Mouse (Mus musculus): ENCODE results near the gene Gm2a. TPM values are rescaled to one million over a fixed set of nuclear protein-coding genes. Genes with fewer than 3 reads are reported as not detected.

The Gm2a gene
- polyA plus RNA-seq, 1 experiment, result 70.4 TPM

GRCm38 (mm10) chr11:55137646-55138045 is 39.7 kb downstream of the Gm2a start:
- H3K4me3 ChIP-seq (replicated peaks; ENCODE audit: extremely low read depth, low read depth, low read length), result no peak overlapping the region
- H3K4me1 ChIP-seq (ENCODE audit: control insufficient read depth, insufficient read depth, low read length), result no peaks in the 10 kb centered on the region
- no peak for TF ChIP-seq POLR2A (IDR thresholded peaks at IDR 0.05; ENCODE audit: borderline replicate concordance, extremely low read depth, low read depth, low read length)
- DNase-seq, result no peak

GRCm38 (mm10) chr11:55141502-55141901 is 43.6 kb downstream of the Gm2a start:
- WGBS, result 70% methylated on average over 4 of the region's 4 CpGs
- Histone ChIP-seq H3K4me3 (replicated peaks; ENCODE audit: extremely low read depth, low read depth, low read length) (no peak overlapping the region), H3K4me1 (ENCODE audit: control insufficient read depth, insufficient read depth, low read length) (no peaks in the 10 kb centered on the region)
- DNase-seq, result no peak
- TF ChIP-seq POLR2A (IDR thresholded peaks at IDR 0.05; ENCODE audit: borderline replicate concordance, extremely low read depth, low read depth, low read length), result no peak
- TF ChIP-seq CTCF (IDR thresholded peaks at IDR 0.05; ENCODE audit: insufficient read depth, low read length), result no peak

DNA sequence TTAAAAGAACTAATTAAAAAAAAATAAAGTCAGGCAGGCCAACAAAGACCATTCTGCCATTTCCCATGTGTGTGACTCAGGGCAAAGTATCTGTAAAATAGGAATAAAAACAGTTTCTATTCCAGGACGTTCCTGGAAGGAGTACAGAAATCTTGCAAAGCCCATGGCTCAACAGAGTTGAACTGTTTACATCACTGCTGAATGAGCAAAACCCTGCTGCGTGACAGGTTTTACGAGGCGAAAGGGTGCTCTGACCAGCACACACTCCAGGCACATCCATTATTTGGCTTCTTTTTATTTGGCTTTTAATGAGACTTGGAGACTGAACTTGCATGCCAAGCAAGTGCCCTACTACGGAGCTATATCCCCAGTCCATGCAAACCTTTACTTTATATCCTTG is 46.1 kb downstream of the Gm2a start:
- Histone ChIP-seq H3K4me1 (ENCODE audit: control insufficient read depth, insufficient read depth, low read length) (no peaks in the 10 kb centered on the region), H3K4me3 (replicated peaks; ENCODE audit: extremely low read depth, low read depth, low read length) (no peak overlapping the region)
- no peak for TF ChIP-seq POLR2A (IDR thresholded peaks at IDR 0.05; ENCODE audit: borderline replicate concordance, extremely low read depth, low read depth, low read length)
- TF ChIP-seq CTCF (IDR thresholded peaks at IDR 0.05; ENCODE audit: insufficient read depth, low read length), result no peak
- WGBS, result 66% methylated on average over 5 of the region's 5 CpGs
- DNase-seq, result no peak

GRCm38 (mm10) chr11:55146855-55147254 is 48.9 kb downstream of the Gm2a start:
- no peak for DNase-seq
- WGBS, result 83% methylated on average over 1 of the region's 1 CpGs

DNA sequence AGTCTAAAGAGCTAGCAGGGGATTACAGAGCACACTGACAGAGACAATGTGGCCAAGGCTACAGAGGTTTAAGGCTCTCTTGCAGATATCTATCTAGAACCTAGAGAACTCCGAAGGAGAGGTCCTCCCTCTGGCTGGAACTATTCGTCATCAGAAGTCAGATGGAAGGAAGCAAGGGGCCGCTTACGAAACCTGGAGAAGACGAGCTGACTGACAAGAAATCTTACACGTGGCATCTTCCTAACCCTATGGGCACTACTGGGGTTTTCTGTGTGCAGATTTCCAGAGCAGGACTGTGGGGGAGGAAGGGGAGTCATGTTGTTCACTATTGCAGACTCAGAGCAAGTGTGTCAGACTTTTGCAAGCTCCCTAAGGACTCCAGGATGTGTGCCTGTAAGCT is 49.5 kb downstream of the Gm2a start:
- WGBS, result 57% methylated on average over 6 of the region's 6 CpGs

More at GRCm38 (mm10) chr11:55146855-55147254, 48.9 kb downstream of the Gm2a start:
- Histone ChIP-seq H3K4me3 (replicated peaks; ENCODE audit: extremely low read depth, low read depth, low read length) (no peak overlapping the region), H3K4me1 (ENCODE audit: control insufficient read depth, insufficient read depth, low read length) (no peaks in the 10 kb centered on the region)
- TF ChIP-seq CTCF (IDR thresholded peaks at IDR 0.05; ENCODE audit: insufficient read depth, low read length) (no peak), POLR2A (IDR thresholded peaks at IDR 0.05; ENCODE audit: borderline replicate concordance, extremely low read depth, low read depth, low read length) (no peak)

GRCm38 (mm10) chr11:55148461-55148860 is 50.5 kb downstream of the Gm2a start:
- Histone ChIP-seq H3K4me1 (ENCODE audit: control insufficient read depth, insufficient read depth, low read length) (no peaks in the 10 kb centered on the region), H3K4me3 (replicated peaks; ENCODE audit: extremely low read depth, low read depth, low read length) (no peak overlapping the region)
- DNase-seq, result no peak
- TF ChIP-seq POLR2A (IDR thresholded peaks at IDR 0.05; ENCODE audit: borderline replicate concordance, extremely low read depth, low read depth, low read length), result no peak
- no peak for TF ChIP-seq CTCF (IDR thresholded peaks at IDR 0.05; ENCODE audit: insufficient read depth, low read length)
- WGBS, result 61% methylated on average over 4 of the region's 4 CpGs

More for the DNA sequence above, 49.5 kb downstream of the Gm2a start:
- H3K4me3 ChIP-seq (replicated peaks; ENCODE audit: extremely low read depth, low read depth, low read length), result no peak overlapping the region
- no peak for DNase-seq
- H3K4me1 ChIP-seq (ENCODE audit: control insufficient read depth, insufficient read depth, low read length), result no peaks in the 10 kb centered on the region
- TF ChIP-seq CTCF (IDR thresholded peaks at IDR 0.05; ENCODE audit: insufficient read depth, low read length), result no peak
- no peak for TF ChIP-seq POLR2A (IDR thresholded peaks at IDR 0.05; ENCODE audit: borderline replicate concordance, extremely low read depth, low read depth, low read length)

- TF ChIP-seq POLR2A (IDR thresholded peaks at IDR 0.05; ENCODE audit: borderline replicate concordance, extremely low read depth, low read depth, low read length) (no peak), CTCF (IDR thresholded peaks at IDR 0.05; ENCODE audit: insufficient read depth, low read length) (no peak)
- no peak for DNase-seq
- Histone ChIP-seq H3K4me1 (ENCODE audit: control insufficient read depth, insufficient read depth, low read length) (no peaks in the 10 kb centered on the region), H3K4me3 (replicated peaks; ENCODE audit: extremely low read depth, low read depth, low read length) (no peak within 1 kb of the TSS)
- WGBS, result 74% methylated on average over 3 of the region's 3 CpGs
Measured at GRCm38 (mm10) chr11:55151608-55152007, 53.7 kb downstream of the Gm2a start, which contains the start of gene Slc36a3. Slc36a3 (minus strand) TSS chr11:55151708.

GRCm38 (mm10) chr11:55154398-55155069 is 56.6 kb downstream of the Gm2a start:
- no peaks in the 10 kb centered on the region for H3K4me1 ChIP-seq (ENCODE audit: control insufficient read depth, insufficient read depth, low read length)
- 15% methylated on average over 3 of the region's 3 CpGs for WGBS
- TF ChIP-seq CTCF (IDR thresholded peaks at IDR 0.05; ENCODE audit: insufficient read depth, low read length) (no peak), POLR2A (IDR thresholded peaks at IDR 0.05; ENCODE audit: borderline replicate concordance, extremely low read depth, low read depth, low read length) (no peak)
- DNase-seq, result no peak
- no peak overlapping the region for H3K4me3 ChIP-seq (replicated peaks; ENCODE audit: extremely low read depth, low read depth, low read length)

DNA sequence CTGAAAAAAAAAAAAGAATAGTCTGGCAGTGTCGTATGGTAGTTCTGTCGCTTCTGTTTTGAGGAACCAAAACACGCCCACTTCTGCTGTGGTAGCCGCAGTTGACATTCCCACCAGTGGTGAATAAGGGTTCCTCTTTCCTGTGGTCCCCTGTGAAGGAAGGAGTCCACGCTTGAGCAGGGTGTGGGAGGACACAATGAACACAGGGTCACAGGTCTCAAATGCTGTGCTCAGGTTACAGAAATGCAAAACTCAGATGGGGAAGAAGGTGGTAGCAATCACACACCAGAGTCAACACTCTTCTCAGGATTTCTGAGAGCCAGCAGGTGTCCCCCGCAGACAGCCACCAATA is 57.1 kb downstream of the Gm2a start:
- WGBS, result 47% methylated on average over 6 of the region's 6 CpGs

DNA sequence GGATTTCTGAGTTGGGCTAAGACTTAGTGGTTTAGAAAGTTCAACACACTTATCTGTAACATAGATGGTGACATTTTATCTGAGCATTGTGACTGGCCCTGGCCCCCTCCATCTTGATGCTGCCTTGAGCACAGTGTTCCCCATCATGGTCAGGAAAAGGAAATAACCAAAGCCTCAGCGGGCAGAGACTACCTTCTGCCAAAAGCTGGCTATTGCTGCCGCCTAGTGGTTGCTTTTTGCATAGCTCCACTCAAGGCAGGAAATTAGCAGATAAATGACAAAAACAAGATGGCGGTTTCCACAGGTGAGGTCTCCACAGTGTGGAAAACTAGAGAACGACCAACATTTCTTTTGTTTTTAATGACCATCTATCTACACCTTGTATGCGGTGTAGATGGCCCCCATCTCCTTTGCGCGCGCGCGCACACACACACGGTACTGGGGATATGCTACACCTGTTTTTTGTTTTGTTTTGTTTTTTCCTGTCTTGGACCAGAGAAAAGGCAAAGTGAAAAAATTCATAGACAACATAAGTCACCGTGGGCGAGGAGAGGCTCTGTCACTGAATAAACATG is 61.0 kb downstream of the Gm2a start:
- H3K4me1 ChIP-seq (ENCODE audit: control insufficient read depth, insufficient read depth, low read length), result no peaks in the 10 kb centered on the region
- WGBS, result 51% methylated on average over 13 of the region's 13 CpGs
- peak; percentile 83 for TF ChIP-seq CTCF (IDR thresholded peaks at IDR 0.05; ENCODE audit: insufficient read depth, low read length)
- no peak for TF ChIP-seq POLR2A (IDR thresholded peaks at IDR 0.05; ENCODE audit: borderline replicate concordance, extremely low read depth, low read depth, low read length)
- H3K4me3 ChIP-seq (replicated peaks; ENCODE audit: extremely low read depth, low read depth, low read length), result no peak overlapping the region
- peak; percentile 81 for DNase-seq

More for the DNA sequence above, 57.1 kb downstream of the Gm2a start:
- TF ChIP-seq POLR2A (IDR thresholded peaks at IDR 0.05; ENCODE audit: borderline replicate concordance, extremely low read depth, low read depth, low read length) (no peak), CTCF (IDR thresholded peaks at IDR 0.05; ENCODE audit: insufficient read depth, low read length) (no peak)
- Histone ChIP-seq H3K4me1 (ENCODE audit: control insufficient read depth, insufficient read depth, low read length) (no peaks in the 10 kb centered on the region), H3K4me3 (replicated peaks; ENCODE audit: extremely low read depth, low read depth, low read length) (no peak overlapping the region)
- no peak for DNase-seq

Other genes with a start within 250 kb of the Gm2a start
- 0.38 and 0.40 TPM in 2 replicates for gene Lyrm7, start 237.2 kb upstream of the Gm2a start, polyA plus RNA-seq (2012; rRNA removed)
- 251 and 265 TPM in 2 replicates for gene Hint1, start 231.7 kb upstream of the Gm2a start, polyA plus RNA-seq (2012; rRNA removed)
- 693 and 908 TPM in 2 replicates for gene Gpx3, start 195.7 kb upstream of the Gm2a start, polyA plus RNA-seq (2012; rRNA removed)
- gene Tnip1, start 135.2 kb upstream of the Gm2a start, polyA plus RNA-seq (2012; rRNA removed), result 43.9 and 47.2 TPM in 2 replicates
- 151 and 170 TPM in 2 replicates for gene Anxa6, start 64.7 kb upstream of the Gm2a start, polyA plus RNA-seq (2012; rRNA removed)
- gene Ccdc69, start 20.0 kb upstream of the Gm2a start, polyA plus RNA-seq (2012; rRNA removed), result 2.2 and 4.1 TPM in 2 replicates
- 0.18 and 0.22 TPM in 2 replicates for gene Slc36a3, start 53.6 kb downstream of the Gm2a start, polyA plus RNA-seq (2012; rRNA removed)
- 75.9 and 90.6 TPM in 2 replicates for gene Slc36a2, start 87.0 kb downstream of the Gm2a start, polyA plus RNA-seq (2012; rRNA removed)
- 15.6 and 19.4 TPM in 2 replicates for gene Slc36a1, start 106.2 kb downstream of the Gm2a start, polyA plus RNA-seq (2012; rRNA removed)
- gene Fat2, start 238.4 kb downstream of the Gm2a start, polyA plus RNA-seq (2012; rRNA removed), result 0.59 and 1.4 TPM in 2 replicates